Mouse (Mus musculus) CH12.LX (cell line): ENCODE measurements around the gene Dusp5. TPM values are rescaled to one million over a fixed set of nuclear protein-coding genes. Genes with fewer than 3 reads are reported as not detected.

Experiments
- DNase-seq: peaks from one replicate; pipeline ENCODE4 v3.0.0-alpha.2; 2013; ENCODE audit errors: extremely low read depth
- H3K27ac ChIP-seq: 2 replicates; pipeline ENCODE4 v1.5.1; 2012; ENCODE audit warnings: low read depth, mild to moderate bottlenecking, control low read depth, moderate library complexity; ENCODE audit not compliant: insufficient read depth
- H3K27me3 ChIP-seq: replicated peaks from 2 replicates; pipeline ENCODE3; 2012; ENCODE audit warnings: inconsistent platforms
- H3K36me3 ChIP-seq, 2 experiments: replicated peaks in 1 of 2; 2 replicates each; pipeline versions ENCODE3 to v1.6.1; 2012; ENCODE audit warnings: inconsistent platforms in 1 of 2, low read length in 1 of 2, mild to moderate bottlenecking in 1 of 2, mixed read lengths in 1 of 2, moderate library complexity in 1 of 2; ENCODE audit not compliant: control insufficient read depth in 1 of 2, insufficient read depth in 1 of 2
- H3K4me1 ChIP-seq, 2 experiments: 2 replicates each; pipeline ENCODE4 v1.6.1; 2012; ENCODE audit warnings: inconsistent platforms in 1 of 2, moderate library complexity in 1 of 2; ENCODE audit not compliant: insufficient read depth in 2 of 2, control insufficient read depth in 1 of 2
- H3K4me2 ChIP-seq: 2 replicates; pipeline ENCODE4 v1.6.1; 2012; ENCODE audit warnings: low read depth, mild to moderate bottlenecking, control low read depth; ENCODE audit not compliant: poor library complexity, insufficient read depth, severe bottlenecking
- H3K4me3 ChIP-seq, 3 experiments: fragments of 150-350 bp in 1 of 3; sonication (generic) in 1 of 3; replicated peaks in 1 of 3; 2 replicates each; pipeline versions ENCODE3 to v1.5.1; 2011 to 2012; ENCODE audit warnings: low read depth in 2 of 3, low read length in 2 of 3, mild to moderate bottlenecking in 2 of 3, moderate library complexity in 2 of 3, control low read depth in 1 of 3, improper control_type of control experiment in 1 of 3, inconsistent platforms in 1 of 3, mixed read lengths in 1 of 3; ENCODE audit not compliant: poor library complexity in 1 of 3
- H3K79me2 ChIP-seq: replicated peaks from 2 replicates; pipeline ENCODE4 v1.6.1; 2012; ENCODE audit warnings: mild to moderate bottlenecking, moderate library complexity; ENCODE audit not compliant: control insufficient read depth, poor library complexity, insufficient read depth, severe bottlenecking; ENCODE audit errors: extremely low read depth
- H3K9ac ChIP-seq: 2 replicates; pipeline ENCODE4 v1.6.1; 2012; ENCODE audit warnings: low read depth, mild to moderate bottlenecking, control low read depth, moderate library complexity; ENCODE audit not compliant: insufficient read depth
- H3K9me3 ChIP-seq: replicated peaks from 2 replicates; pipeline ENCODE3; 2012; ENCODE audit warnings: low read length, inconsistent platforms, mixed read lengths
- BHLHE40 ChIP-seq: IDR thresholded peaks from 2 replicates; pipeline ENCODE4 v1.6.1; 2011; ENCODE audit warnings: mild to moderate bottlenecking, low read depth, low read length, improper control_type of control experiment
- CHD1 ChIP-seq: IDR thresholded peaks from 2 replicates; pipeline ENCODE4 v1.6.1; 2012; ENCODE audit warnings: low read depth, low read length, improper control_type of control experiment, inconsistent platforms
- EP300 ChIP-seq: IDR thresholded peaks from 2 replicates; pipeline ENCODE4 v1.6.1; 2011; ENCODE audit warnings: low read length, improper control_type of control experiment
- GABPA ChIP-seq: IDR thresholded peaks from 2 replicates; pipeline ENCODE4 v1.6.1; 2012; ENCODE audit warnings: low read depth, low read length, improper control_type of control experiment, inconsistent platforms; ENCODE audit not compliant: insufficient replicate concordance
- HCFC1 ChIP-seq: IDR thresholded peaks from 2 replicates; pipeline ENCODE4 v1.6.1; 2012; ENCODE audit warnings: low read depth, mild to moderate bottlenecking, inconsistent platforms, low read length, improper control_type of control experiment
- IRF4 ChIP-seq: IDR thresholded peaks from 2 replicates; pipeline ENCODE4 v1.6.1; 2014; ENCODE audit warnings: low read depth, mild to moderate bottlenecking, inconsistent platforms, low read length, improper control_type of control experiment
- JUN ChIP-seq: IDR thresholded peaks from 2 replicates; pipeline ENCODE4 v1.6.1; 2011; ENCODE audit warnings: low read depth, mild to moderate bottlenecking, low read length, improper control_type of control experiment, moderate library complexity; ENCODE audit not compliant: insufficient read depth
- KAT2A ChIP-seq: IDR thresholded peaks from 2 replicates; pipeline ENCODE4 v1.6.1; 2012; ENCODE audit warnings: low read length, improper control_type of control experiment, inconsistent platforms; ENCODE audit not compliant: insufficient replicate concordance
- MAFK ChIP-seq: IDR thresholded peaks from 2 replicates; pipeline ENCODE4 v1.6.1; 2011; ENCODE audit warnings: low read length, improper control_type of control experiment; ENCODE audit not compliant: insufficient replicate concordance
- MAZ ChIP-seq: IDR thresholded peaks from 2 replicates; pipeline ENCODE4 v1.6.1; 2012; ENCODE audit warnings: low read depth, mild to moderate bottlenecking, inconsistent platforms, low read length, improper control_type of control experiment, moderate library complexity
- MEF2A ChIP-seq: IDR thresholded peaks from 2 replicates; pipeline ENCODE4 v1.6.1; 2014; ENCODE audit warnings: low read depth, mild to moderate bottlenecking, inconsistent platforms, low read length, improper control_type of control experiment, borderline replicate concordance
- MXI1 ChIP-seq: IDR thresholded peaks from 2 replicates; pipeline ENCODE4 v1.6.1; 2011; ENCODE audit warnings: mild to moderate bottlenecking, low read depth, low read length, improper control_type of control experiment
- MYC ChIP-seq: IDR thresholded peaks from 2 replicates; pipeline ENCODE4 v1.6.1; 2011; ENCODE audit warnings: low read depth, mild to moderate bottlenecking, improper control_type of control experiment, low read length
- NELFE ChIP-seq: IDR thresholded peaks from 2 replicates; pipeline ENCODE4 v1.6.1; 2011; ENCODE audit warnings: low read depth, low read length, improper control_type of control experiment
- NRF1 ChIP-seq: IDR thresholded peaks from 2 replicates; pipeline ENCODE4 v1.6.1; 2014; ENCODE audit warnings: low read depth, mild to moderate bottlenecking, inconsistent platforms, low read length, improper control_type of control experiment, moderate library complexity
- RAD21 ChIP-seq: IDR thresholded peaks from 2 replicates; pipeline ENCODE4 v1.6.1; 2011; ENCODE audit warnings: low read depth, mild to moderate bottlenecking, low read length, improper control_type of control experiment, moderate library complexity
- SIN3A ChIP-seq: IDR thresholded peaks from 2 replicates; pipeline ENCODE4 v1.6.1; 2012; ENCODE audit warnings: low read length, improper control_type of control experiment, inconsistent platforms
- SMC3 ChIP-seq: IDR thresholded peaks from 2 replicates; pipeline ENCODE4 v1.6.1; 2011; ENCODE audit warnings: low read depth, low read length, improper control_type of control experiment
- USF2 ChIP-seq: conservative IDR thresholded peaks from 2 replicates; pipeline ENCODE4 v1.6.1; 2011; ENCODE audit warnings: low read depth, low read length, improper control_type of control experiment
- ZC3H11A ChIP-seq: IDR thresholded peaks from 2 replicates; pipeline ENCODE4 v1.6.1; 2012; ENCODE audit warnings: low read depth, mild to moderate bottlenecking, inconsistent platforms, low read length, improper control_type of control experiment
- ZMIZ1 ChIP-seq: IDR thresholded peaks from 2 replicates; pipeline ENCODE4 v1.6.1; 2012; ENCODE audit warnings: low read depth, mild to moderate bottlenecking, inconsistent platforms, low read length, improper control_type of control experiment
- ZNF384 ChIP-seq: IDR thresholded peaks from 2 replicates; pipeline ENCODE4 v1.6.1; 2012; ENCODE audit warnings: low read depth, low read length, improper control_type of control experiment, inconsistent platforms
- dilution Hi-C: fragments of 300-500 bp; cut with MboI; formaldehyde crosslinking; loops from 2 replicates; pipeline ENCODE4 v1.14.3; 2020; ENCODE audit warnings: low sequenced_read_pairs; ENCODE audit not compliant: extremely low pct_unique_long_range_greater_than_20kb, extremely low pct_ligation_motif_present
- in situ Hi-C: fragments of 300-500 bp; cut with MboI; formaldehyde crosslinking; loops from 3 replicates; pipeline ENCODE4 v1.14.3; 2019; ENCODE audit warnings: low sequenced_read_pairs, low pct_ligation_motif_present, low pct_unique_long_range_greater_than_20kb, mixed read lengths
- polyA plus RNA-seq: library from polyadenylated mRNA; unstranded; fragments of >175 nt; gene quantifications from 2 replicates; pipeline ENCODE4 v1.2.1, GENCODE M21; 2012; ENCODE audit warnings: low read depth; ENCODE audit not compliant: insufficient read length
- total RNA-seq, 2 experiments: library from RNA; depleted of rRNA; stranded (reverse); fragments of 300-350 nt in 1 of 2; fragments of >200 nt in 1 of 2; gene quantifications; 2 replicates each; pipeline ENCODE4 v1.2.3; 2012 to 2014

Gene Dusp5
- total and polyA plus RNA-seq, 3 experiments = 10.6 to 18.2 (median 13.2) TPM

DNA sequence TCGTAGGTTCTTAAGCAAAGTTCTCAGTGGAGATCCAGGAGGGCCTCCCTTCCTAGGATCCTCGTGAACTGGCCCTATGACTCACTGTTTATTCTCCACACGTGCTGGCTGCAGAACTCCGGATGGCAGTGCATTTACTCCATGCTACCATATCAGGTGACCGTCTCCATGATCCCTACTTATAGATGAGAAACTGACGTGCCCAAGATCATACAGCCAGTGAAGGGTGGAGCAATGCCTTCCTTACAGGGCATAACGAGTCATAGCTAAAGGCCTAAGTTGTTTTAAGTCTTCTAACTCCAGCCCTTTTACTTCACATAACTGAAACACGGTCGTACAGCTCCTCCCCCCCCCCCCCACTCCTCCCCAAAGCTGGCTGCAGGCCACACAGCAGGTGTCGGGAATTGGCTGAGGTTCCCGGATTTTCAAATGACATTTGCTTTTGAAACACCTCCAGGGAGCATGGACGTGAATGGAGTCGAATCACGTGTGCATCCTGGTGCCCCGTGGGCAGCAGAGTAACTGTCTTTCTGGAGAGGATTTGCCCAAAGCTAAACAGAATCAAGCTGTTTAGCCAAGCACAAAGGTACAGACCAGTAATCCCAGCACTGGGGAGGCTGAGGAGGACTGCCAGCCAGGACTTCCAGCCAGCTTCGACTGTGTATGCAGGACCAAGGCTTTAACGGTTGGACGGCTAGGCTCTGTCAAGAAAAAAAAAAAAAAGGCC lies 11.4 kb upstream of the Dusp5 start:
- no peak overlapping the region for H3K4me2 ChIP-seq
- H3K4me3 ChIP-seq = no peak overlapping the region
- H3K27me3 ChIP-seq = peaks cover 2% of the 10 kb centered on the region
- no peaks in the 10 kb centered on the region for H3K9me3 ChIP-seq
- no peaks in the 10 kb centered on the region for H3K79me2 ChIP-seq
- TF ChIP-seq ZNF384 (no peak), NRF1 (no peak), IRF4 (no peak), USF2 (no peak), MXI1 (no peak), JUN (no peak), ZC3H11A (no peak), KAT2A (no peak), MYC (no peak), MAFK (no peak), SMC3 (no peak), MAZ (no peak)
- TF ChIP-seq, all 38 proteins: peak for 0
- Histone ChIP-seq H3K9ac (no peak overlapping the region), H3K27ac (no peak overlapping the region), H3K4me1 (peaks cover 9 to 13% of the 10 kb centered on the region in 2 experiments; a peak in 3 of 4 replicates), H3K36me3 (no peaks in the 10 kb centered on the region)
- no peak for DNase-seq
- dilution Hi-C loops (no loop called here), in situ Hi-C loops (no loop called here)

GRCm38 (mm10) chr19:53519549-53519948 lies 9.4 kb upstream of the Dusp5 start:
- Histone ChIP-seq H3K4me2 (no peak overlapping the region), H3K9me3 (no peaks in the 10 kb centered on the region), H3K79me2 (no peaks in the 10 kb centered on the region), H3K9ac (no peak overlapping the region), H3K27ac (no peak overlapping the region)
- in situ Hi-C loops = no loop called here
- TF ChIP-seq MXI1 = no peak
- TF ChIP-seq HCFC1 = no peak
- no peak for TF ChIP-seq EP300
- no peak for TF ChIP-seq ZMIZ1
- no peak for TF ChIP-seq IRF4
- TF ChIP-seq MYC = no peak
- TF ChIP-seq BHLHE40 = no peak
- no peak for TF ChIP-seq JUN
- TF ChIP-seq NELFE = no peak
- TF ChIP-seq RAD21 = no peak
- no peak for TF ChIP-seq GABPA
- TF ChIP-seq SMC3 = no peak
- no peak for TF ChIP-seq ZNF384
- no peak for TF ChIP-seq CHD1
- no peak for TF ChIP-seq MEF2A
- TF ChIP-seq SIN3A = no peak
- TF ChIP-seq, all 38 proteins: peak for 0
- no peaks in the 10 kb centered on the region for H3K36me3 ChIP-seq
- no peak for DNase-seq
- dilution Hi-C loops = no loop called here
- peaks cover 9 to 13% of the 10 kb centered on the region in 2 experiments; a peak in 3 of 4 replicates for H3K4me1 ChIP-seq
- H3K4me3 ChIP-seq = no peak overlapping the region
- H3K27me3 ChIP-seq = peaks cover 3% of the 10 kb centered on the region
